Mouse (Mus musculus): ENCODE measurements at regions not wholly inside any gene's neighbourhood (a gene's known extent, or its start where the extent isn't known, plus 50 kb on each side); places are given as distances from the start of the nearest gene placed in this dataset.

- TF ChIP-seq CTCF (IDR thresholded peaks at IDR 0.05; ENCODE audit: borderline replicate concordance, insufficient read depth, low read length) (no peak), POLR2A (IDR thresholded peaks at IDR 0.05; ENCODE audit: low read depth, low read length) (no peak)
- Histone ChIP-seq H3K27ac (ENCODE audit: insufficient read depth, low read length) (no peak overlapping the region), H3K4me3 (ENCODE audit: insufficient read depth, low read length) (no peak overlapping the region), H3K4me1 (ENCODE audit: control insufficient read depth, insufficient read depth, low read length) (no peaks in the 10 kb centered on the region)
Observed at GRCm38 (mm10) chr1:128770786-128771185, 178.7 kb upstream of the Cxcr4 start.

DNA sequence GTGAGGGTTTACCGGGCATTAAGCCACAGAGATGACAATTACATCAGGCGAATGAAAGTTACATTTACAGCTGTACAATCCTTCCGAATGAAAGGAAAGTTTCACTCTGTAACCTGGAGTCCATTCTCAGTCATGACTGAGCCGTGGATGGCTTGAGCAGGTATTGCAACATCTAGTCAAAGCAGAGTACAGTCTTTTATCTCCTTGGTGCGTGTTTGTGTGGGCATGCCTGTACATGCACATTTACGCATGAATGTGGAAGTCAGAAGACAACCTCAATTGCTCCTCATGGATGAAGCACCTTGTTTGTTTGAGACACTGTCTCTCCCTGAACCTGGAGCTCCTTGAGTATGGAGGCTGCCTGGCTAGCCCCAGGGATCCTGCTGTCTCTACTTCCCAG, 175.9 kb upstream of the Cxcr4 start:
- H3K4me3 ChIP-seq (ENCODE audit: insufficient read depth, low read length): no peak overlapping the region
- H3K27ac ChIP-seq (ENCODE audit: insufficient read depth, low read length): no peak overlapping the region
- no peaks in the 10 kb centered on the region for H3K4me1 ChIP-seq (ENCODE audit: control insufficient read depth, insufficient read depth, low read length)
- TF ChIP-seq CTCF (IDR thresholded peaks at IDR 0.05; ENCODE audit: borderline replicate concordance, insufficient read depth, low read length): no peak
- TF ChIP-seq POLR2A (IDR thresholded peaks at IDR 0.05; ENCODE audit: low read depth, low read length): no peak

- Histone ChIP-seq H3K4me1 (ENCODE audit: control insufficient read depth, insufficient read depth, low read length) (no peaks in the 10 kb centered on the region), H3K27ac (ENCODE audit: insufficient read depth, low read length) (no peak overlapping the region), H3K4me3 (ENCODE audit: insufficient read depth, low read length) (no peak overlapping the region)
- TF ChIP-seq POLR2A (IDR thresholded peaks at IDR 0.05; ENCODE audit: low read depth, low read length): no peak
- TF ChIP-seq CTCF (IDR thresholded peaks at IDR 0.05; ENCODE audit: borderline replicate concordance, insufficient read depth, low read length): no peak
Observed at GRCm38 (mm10) chr1:128767415-128767814, 175.3 kb upstream of the Cxcr4 start.

DNA sequence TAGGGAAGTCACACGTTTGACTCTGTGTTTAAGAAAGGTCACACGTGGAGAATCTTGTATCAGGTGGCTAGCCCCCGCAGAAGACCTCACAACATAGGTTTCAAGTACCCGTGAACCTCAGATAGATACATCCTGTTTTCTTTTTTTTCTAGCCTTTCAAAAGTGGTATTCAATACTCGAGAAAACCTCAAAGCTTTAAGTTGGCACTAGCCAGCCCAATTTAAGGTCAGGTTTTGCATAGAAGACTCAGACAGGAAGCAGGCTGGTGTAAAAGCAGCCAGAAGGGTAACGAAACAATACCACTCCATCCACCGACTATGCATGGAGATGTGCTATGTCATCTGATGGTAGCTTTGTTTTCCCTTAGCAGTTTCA, 174.8 kb upstream of the Cxcr4 start:
- H3K4me3 ChIP-seq (ENCODE audit: insufficient read depth, low read length): no peak overlapping the region
- H3K4me1 ChIP-seq (ENCODE audit: control insufficient read depth, insufficient read depth, low read length): no peaks in the 10 kb centered on the region
- no peak overlapping the region for H3K27ac ChIP-seq (ENCODE audit: insufficient read depth, low read length)
- no peak for TF ChIP-seq CTCF (IDR thresholded peaks at IDR 0.05; ENCODE audit: borderline replicate concordance, insufficient read depth, low read length)
- no peak for TF ChIP-seq POLR2A (IDR thresholded peaks at IDR 0.05; ENCODE audit: low read depth, low read length)

DNA sequence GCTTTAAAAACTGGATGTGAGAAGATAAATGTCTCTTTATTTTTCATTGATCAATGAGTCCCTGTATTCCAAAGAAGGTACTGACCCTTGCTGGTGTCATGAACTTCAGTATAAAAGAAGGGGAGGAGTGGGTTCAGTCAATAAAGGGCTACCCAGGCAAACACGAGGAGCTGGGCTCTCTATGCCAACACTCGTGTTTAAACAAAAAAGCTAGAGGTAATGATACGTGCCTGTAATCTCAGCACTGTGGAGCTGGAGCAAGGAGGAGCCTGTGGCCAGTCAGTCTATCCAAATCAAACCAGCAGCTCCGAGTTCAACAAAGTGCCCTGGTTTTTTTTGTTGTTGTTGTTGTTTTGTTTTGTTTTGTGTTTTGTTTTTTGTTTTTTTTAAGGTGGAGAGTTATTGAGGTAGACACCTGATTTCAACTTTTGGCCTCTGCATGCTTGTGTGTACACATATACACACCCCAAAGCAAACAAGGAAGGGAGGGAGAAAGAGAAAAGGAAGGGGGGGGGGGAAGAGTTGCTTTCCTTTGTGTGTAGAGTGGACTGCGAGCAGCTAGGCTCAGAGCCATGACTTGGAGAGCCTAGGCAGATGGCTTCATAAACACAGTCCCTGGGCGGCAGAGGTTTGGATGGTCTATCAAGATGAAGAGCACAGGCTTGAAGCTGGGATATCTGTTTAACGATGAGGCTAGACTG, 174.2 kb upstream of the Cxcr4 start:
- no peaks in the 10 kb centered on the region for H3K4me1 ChIP-seq (ENCODE audit: control insufficient read depth, insufficient read depth, low read length)
- H3K27ac ChIP-seq (ENCODE audit: insufficient read depth, low read length): no peak overlapping the region
- no peak overlapping the region for H3K4me3 ChIP-seq (ENCODE audit: insufficient read depth, low read length)
- TF ChIP-seq CTCF (IDR thresholded peaks at IDR 0.05; ENCODE audit: borderline replicate concordance, insufficient read depth, low read length) (no peak), POLR2A (IDR thresholded peaks at IDR 0.05; ENCODE audit: low read depth, low read length) (no peak)

- no peak overlapping the region for H3K27ac ChIP-seq (ENCODE audit: insufficient read depth, low read length)
- TF ChIP-seq POLR2A (IDR thresholded peaks at IDR 0.05; ENCODE audit: low read depth, low read length) (no peak), CTCF (IDR thresholded peaks at IDR 0.05; ENCODE audit: borderline replicate concordance, insufficient read depth, low read length) (no peak)
- H3K4me1 ChIP-seq (ENCODE audit: control insufficient read depth, insufficient read depth, low read length): no peaks in the 10 kb centered on the region
- no peak overlapping the region for H3K4me3 ChIP-seq (ENCODE audit: insufficient read depth, low read length)
Observed at GRCm38 (mm10) chr1:128765626-128766025, 173.5 kb upstream of the Cxcr4 start.

- TF ChIP-seq POLR2A (IDR thresholded peaks at IDR 0.05; ENCODE audit: low read depth, low read length): no peak
- TF ChIP-seq CTCF (IDR thresholded peaks at IDR 0.05; ENCODE audit: borderline replicate concordance, insufficient read depth, low read length): no peak
- Histone ChIP-seq H3K27ac (ENCODE audit: insufficient read depth, low read length) (no peak overlapping the region), H3K4me1 (ENCODE audit: control insufficient read depth, insufficient read depth, low read length) (no peaks in the 10 kb centered on the region), H3K4me3 (ENCODE audit: insufficient read depth, low read length) (no peak overlapping the region)
Observed at GRCm38 (mm10) chr1:128765142-128765541, 173.0 kb upstream of the Cxcr4 start.

- TF ChIP-seq POLR2A (IDR thresholded peaks at IDR 0.05; ENCODE audit: low read depth, low read length): no peak
- no peak for TF ChIP-seq CTCF (IDR thresholded peaks at IDR 0.05; ENCODE audit: borderline replicate concordance, insufficient read depth, low read length)
- Histone ChIP-seq H3K4me1 (ENCODE audit: control insufficient read depth, insufficient read depth, low read length) (no peaks in the 10 kb centered on the region), H3K27ac (ENCODE audit: insufficient read depth, low read length) (no peak overlapping the region), H3K4me3 (ENCODE audit: insufficient read depth, low read length) (no peak overlapping the region)
Observed at GRCm38 (mm10) chr1:128762854-128763253, 170.8 kb upstream of the Cxcr4 start.

DNA sequence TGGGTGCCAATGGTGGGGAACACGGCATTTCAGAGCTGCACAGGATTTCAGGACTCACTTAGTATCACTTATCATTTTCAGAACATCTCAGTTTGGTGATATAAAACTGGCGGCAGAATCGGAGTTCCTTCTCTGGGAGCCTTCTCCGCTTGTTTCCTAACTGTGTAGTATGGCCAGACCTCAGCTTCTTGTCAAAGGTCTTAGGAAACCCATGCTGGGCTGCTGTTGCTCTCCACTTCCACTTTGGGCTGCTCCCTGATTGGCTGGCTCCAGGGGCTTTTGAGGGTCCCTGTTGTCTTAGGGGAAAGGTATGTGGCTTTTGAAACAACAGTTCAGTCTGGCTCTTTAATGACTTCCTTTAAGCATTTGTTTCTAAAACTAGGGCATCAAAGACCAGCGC, 170.0 kb upstream of the Cxcr4 start:
- Histone ChIP-seq H3K4me3 (ENCODE audit: insufficient read depth, low read length) (no peak overlapping the region), H3K4me1 (ENCODE audit: control insufficient read depth, insufficient read depth, low read length) (no peaks in the 10 kb centered on the region), H3K27ac (ENCODE audit: insufficient read depth, low read length) (no peak overlapping the region)
- no peak for TF ChIP-seq CTCF (IDR thresholded peaks at IDR 0.05; ENCODE audit: borderline replicate concordance, insufficient read depth, low read length)

GRCm38 (mm10) chr1:128758802-128759481, 166.8 kb upstream of the Cxcr4 start:
- Histone ChIP-seq H3K4me1 (ENCODE audit: control insufficient read depth, insufficient read depth, low read length) (no peaks in the 10 kb centered on the region), H3K27ac (ENCODE audit: insufficient read depth, low read length) (no peak overlapping the region)
- TF ChIP-seq POLR2A (IDR thresholded peaks at IDR 0.05; ENCODE audit: low read depth, low read length) (no peak), CTCF (IDR thresholded peaks at IDR 0.05; ENCODE audit: borderline replicate concordance, insufficient read depth, low read length) (no peak)

More at GRCm38 (mm10) chr1:128758802-128759481, 166.8 kb upstream of the Cxcr4 start:
- H3K4me3 ChIP-seq (ENCODE audit: insufficient read depth, low read length): no peak overlapping the region
